Mouse (Mus musculus) ES-E14 (cell line): ENCODE data around the gene 1810046K07Rik. TPM values are rescaled to one million over a fixed set of nuclear protein-coding genes. Genes with fewer than 3 reads are reported as not detected.

Source experiments
- DNase-seq: peaks from one replicate; pipeline ENCODE4 v3.0.0-alpha.2; 2013; ENCODE audit warnings: low read depth, low spot score
- H3K27ac ChIP-seq: 2 replicates; pipeline ENCODE4 v1.5.1; 2012; ENCODE audit warnings: low read depth, mild to moderate bottlenecking, low read length, moderate library complexity, mixed read lengths; ENCODE audit not compliant: poor library complexity, insufficient read depth, severe bottlenecking
- H3K36me3 ChIP-seq: 2 replicates; pipeline ENCODE4 v1.6.1; 2012; ENCODE audit warnings: mild to moderate bottlenecking, low read length, moderate library complexity, mixed read lengths; ENCODE audit not compliant: control insufficient read depth, poor library complexity, insufficient read depth, severe bottlenecking
- H3K4me1 ChIP-seq, 2 experiments: fragments of 150-350 bp in 1 of 2; sonication (generic) in 1 of 2; 2 replicates each; pipeline ENCODE4 v1.6.1; 2012; ENCODE audit warnings: low read length in 2 of 2, mild to moderate bottlenecking in 1 of 2, mixed read lengths in 1 of 2; ENCODE audit not compliant: control insufficient read depth in 2 of 2, insufficient read depth in 2 of 2, poor library complexity in 1 of 2
- H3K4me3 ChIP-seq, 2 experiments: fragments of 150-350 bp in 1 of 2; sonication (generic) in 1 of 2; 2 replicates each; pipeline ENCODE4 v1.5.1; 2012; ENCODE audit warnings: low read length in 2 of 2, low read depth in 1 of 2, mild to moderate bottlenecking in 1 of 2, mixed read lengths in 1 of 2; ENCODE audit not compliant: insufficient read depth in 1 of 2, poor library complexity in 1 of 2, severe bottlenecking in 1 of 2
- H3K9ac ChIP-seq: 2 replicates; pipeline ENCODE4 v1.6.1; 2012; ENCODE audit warnings: low read depth, mild to moderate bottlenecking, low read length, mixed read lengths; ENCODE audit not compliant: poor library complexity, insufficient read depth, severe bottlenecking
- H3K9me3 ChIP-seq: fragments of 150-350 bp; sonication (generic); 2 replicates; pipeline ENCODE4 v1.6.1; 2012; ENCODE audit warnings: low read depth, mild to moderate bottlenecking, low read length; ENCODE audit not compliant: control insufficient read depth, insufficient read depth
- CHD2 ChIP-seq: IDR thresholded peaks from 2 replicates; pipeline ENCODE4 v1.6.1; 2014; ENCODE audit warnings: mild to moderate bottlenecking, low read depth, low read length, inconsistent platforms
- HCFC1 ChIP-seq: IDR thresholded peaks from 2 replicates; pipeline ENCODE4 v1.6.1; 2012; ENCODE audit warnings: low read length, inconsistent platforms, borderline replicate concordance; ENCODE audit not compliant: insufficient read depth
- MAFK ChIP-seq: IDR thresholded peaks from 2 replicates; pipeline ENCODE4 v1.6.1; 2014; ENCODE audit warnings: mild to moderate bottlenecking, low read depth, low read length, inconsistent platforms; ENCODE audit not compliant: insufficient read depth
- ZC3H11A ChIP-seq: IDR thresholded peaks from 2 replicates; pipeline ENCODE4 v1.6.1; 2012; ENCODE audit warnings: low read depth, mild to moderate bottlenecking, inconsistent platforms, low read length, borderline replicate concordance
- ZNF384 ChIP-seq: IDR thresholded peaks from 2 replicates; pipeline ENCODE4 v1.6.1; 2012; ENCODE audit warnings: low read depth, low read length, inconsistent platforms
- in situ Hi-C, 2 experiments: fragments of 600-800 bp; cut with MboI; formaldehyde crosslinking; loops; one replicate each; pipeline ENCODE4 v1.15.1; 2025; ENCODE audit warnings: low sequenced_read_pairs in 2 of 2, inconsistent platforms in 1 of 2; ENCODE audit not compliant: unreplicated experiment in 2 of 2
- total RNA-seq: library from RNA; depleted of rRNA; stranded (reverse); fragments of 300-350 nt; gene quantifications from 2 replicates; pipeline ENCODE4 v1.2.3, GENCODE M21; 2012

The 1810046K07Rik gene
- total RNA-seq, 1 experiment: not detected

DNA sequence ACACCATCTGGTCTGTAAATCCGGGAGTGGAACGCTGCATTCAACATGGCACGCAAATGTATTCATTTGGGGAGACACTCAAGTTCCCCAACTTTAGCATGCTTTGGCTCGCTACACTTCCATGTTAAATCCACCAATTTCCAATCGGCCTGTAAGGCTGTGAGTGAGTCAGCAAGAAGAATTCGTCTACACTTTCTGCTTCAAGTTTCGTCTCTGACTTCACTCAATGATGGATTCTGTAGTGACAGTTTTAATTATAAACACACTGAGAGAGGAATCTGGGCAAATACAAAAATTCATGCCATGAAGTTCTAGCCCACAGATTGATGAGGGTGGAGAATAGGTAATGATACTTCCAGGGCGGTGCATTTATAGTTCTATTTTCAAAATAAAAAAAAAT is 35.2 kb downstream of the 1810046K07Rik start:
- no peak for DNase-seq
- no peak overlapping the region for H3K4me3 ChIP-seq
- TF ChIP-seq HCFC1 (no peak), MAFK (no peak), ZC3H11A (no peak), CHD2 (no peak), ZNF384 (no peak)
- no peak overlapping the region for H3K9ac ChIP-seq
- no peak overlapping the region for H3K27ac ChIP-seq
- H3K9me3 ChIP-seq: no peaks in the 10 kb centered on the region
- in situ Hi-C loops: loop anchor here (5.0 to 10.0 kb wide), 2 partner anchors 119 to 131 kb away; no protein-coding TSS in a partner anchor
- H3K36me3 ChIP-seq: no peaks in the 10 kb centered on the region
- no peaks in the 10 kb centered on the region for H3K4me1 ChIP-seq

DNA sequence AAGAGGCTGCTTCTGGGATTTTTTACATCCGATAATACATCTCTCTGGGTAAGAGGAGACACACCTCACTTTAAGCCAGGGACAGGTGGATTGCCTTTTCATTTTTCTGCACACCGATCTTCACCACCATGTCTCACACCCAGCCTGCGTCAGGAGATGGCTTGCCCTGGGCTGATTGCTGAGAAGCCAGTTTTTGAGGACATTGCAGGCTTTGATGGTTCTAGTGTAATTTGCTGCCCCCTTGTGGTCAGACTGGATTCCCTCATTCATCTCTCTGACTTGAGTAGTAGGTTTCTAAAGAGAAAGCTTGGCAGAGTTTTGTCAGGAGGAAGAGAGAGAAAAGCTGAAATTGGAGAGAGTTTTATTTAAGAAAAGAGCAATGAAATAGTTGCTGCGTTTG is 36.0 kb downstream of the 1810046K07Rik start:
- peak; percentile 70 for DNase-seq
- Histone ChIP-seq H3K36me3 (no peaks in the 10 kb centered on the region), H3K4me3 (no peak overlapping the region), H3K4me1 (no peaks in the 10 kb centered on the region), H3K27ac (no peak overlapping the region), H3K9ac (no peak overlapping the region), H3K9me3 (no peaks in the 10 kb centered on the region)
- no peak for TF ChIP-seq HCFC1
- peak; percentile 69; the same call in 1 of the 2 replicates for TF ChIP-seq ZC3H11A
- TF ChIP-seq MAFK: no peak
- TF ChIP-seq CHD2: no peak
- in situ Hi-C loops: loop anchor here (5.0 to 10.0 kb wide), 2 partner anchors 118 to 130 kb away; no protein-coding TSS in a partner anchor

DNA sequence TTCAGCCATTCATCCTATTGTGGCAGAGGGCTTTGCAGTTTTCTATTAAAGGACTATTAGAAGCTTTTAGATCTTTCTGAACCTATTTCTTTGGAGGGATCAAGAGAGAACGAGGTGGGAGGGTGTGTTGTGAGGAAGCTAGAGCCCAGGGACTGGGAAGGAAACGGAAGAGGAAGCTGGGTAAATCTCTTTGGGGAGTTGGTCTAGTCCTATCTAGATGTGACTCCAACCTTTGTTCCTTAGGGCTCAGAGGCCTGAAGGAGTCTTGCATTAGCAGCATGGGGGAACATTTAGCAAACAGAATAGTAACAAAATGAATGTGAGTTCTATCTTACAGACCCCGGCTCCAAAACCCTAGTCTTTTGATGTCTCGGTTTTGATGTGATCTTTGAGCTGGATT is 37.7 kb downstream of the 1810046K07Rik start:
- in situ Hi-C loops: loop anchor here (5.0 to 10.0 kb wide), 2 partner anchors 116 to 129 kb away; no protein-coding TSS in a partner anchor
- no peak overlapping the region for H3K4me3 ChIP-seq
- TF ChIP-seq CHD2: no peak
- TF ChIP-seq MAFK: no peak
- no peak for TF ChIP-seq ZNF384
- no peak for TF ChIP-seq HCFC1
- TF ChIP-seq ZC3H11A: no peak

DNA sequence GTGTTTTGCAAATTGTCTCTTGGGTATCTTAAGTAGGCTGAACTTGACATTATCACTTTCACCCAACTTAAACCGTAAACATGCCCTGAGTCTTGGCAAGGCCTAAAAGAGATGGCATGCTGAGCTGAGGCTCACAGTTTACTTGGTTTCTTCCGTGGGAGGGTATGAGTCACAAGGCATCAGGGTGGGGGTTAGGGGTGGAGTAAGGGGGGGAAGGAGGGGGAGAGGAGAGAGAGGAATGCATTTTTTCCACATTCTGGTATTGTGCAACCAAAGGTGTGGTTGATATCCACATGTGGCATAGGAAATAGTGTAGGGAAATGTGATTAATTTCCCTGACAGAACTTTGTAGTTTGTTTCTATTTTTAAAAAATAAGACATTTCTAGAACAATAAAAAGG is 42.6 kb downstream of the 1810046K07Rik start:
- Histone ChIP-seq H3K9me3 (no peaks in the 10 kb centered on the region), H3K36me3 (no peaks in the 10 kb centered on the region), H3K4me1 (no peaks in the 10 kb centered on the region), H3K4me3 (no peak overlapping the region), H3K9ac (no peak overlapping the region), H3K27ac (no peak overlapping the region)
- no peak for DNase-seq
- TF ChIP-seq CHD2: no peak
- no peak for TF ChIP-seq MAFK
- no peak for TF ChIP-seq HCFC1
- in situ Hi-C loops: no loop called here

More for the DNA sequence above, 37.7 kb downstream of the 1810046K07Rik start:
- H3K4me1 ChIP-seq: no peaks in the 10 kb centered on the region
- H3K36me3 ChIP-seq: no peaks in the 10 kb centered on the region
- DNase-seq: no peak
- no peak overlapping the region for H3K27ac ChIP-seq
- no peak overlapping the region for H3K9ac ChIP-seq
- H3K9me3 ChIP-seq: no peaks in the 10 kb centered on the region
